Mouse (Mus musculus) bone marrow, adult 2 months (tissue): ENCODE results near the gene Zfp950.

ENCODE experiments used
- CTCF ChIP-seq: fragments of 200-500 bp; IDR thresholded peaks from 2 replicates; pipeline ENCODE4 v1.5.1; 2011; ENCODE audit warnings: low read length, control low read depth; ENCODE audit not compliant: control insufficient read depth, insufficient read depth
- POLR2A ChIP-seq: fragments of 200-500 bp; IDR thresholded peaks from 2 replicates; pipeline ENCODE4 v1.6.1; 2011; ENCODE audit warnings: low read depth, mild to moderate bottlenecking, control low read depth, low read length, borderline replicate concordance; ENCODE audit not compliant: control insufficient read depth

DNA sequence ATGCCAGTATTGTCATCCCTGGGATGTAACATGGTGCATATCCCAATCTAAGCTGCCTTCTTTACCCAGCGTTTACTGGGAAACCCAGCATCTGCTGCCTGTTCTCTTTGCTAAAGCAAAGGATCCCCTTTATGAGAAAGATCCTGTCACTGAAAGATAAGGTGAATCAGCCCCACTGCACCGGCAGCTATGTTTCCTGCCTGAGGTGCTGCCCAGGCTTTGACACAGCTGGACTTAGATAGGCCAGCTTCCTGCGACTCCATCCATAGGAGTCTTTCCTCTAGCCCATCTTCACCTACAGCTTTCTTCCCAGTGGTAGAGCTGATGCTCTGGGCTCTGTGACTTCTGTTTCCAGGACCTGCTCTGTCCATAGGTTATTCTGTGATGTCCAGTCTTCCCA is 62.0 kb downstream of the Zfp950 start:
- no peak for TF ChIP-seq CTCF
- TF ChIP-seq POLR2A: no peak
